24 mouse cellular contexts compared by ENCODE assay signal in genomic region chr5:24979968-24980345, GRCm38 (mm10).
A peak's percentile ranks its signal among the peaks of the same experiment; 100 is the strongest.
DNase-seq lines count a peak whose midpoint lies in the region; ATAC-seq and TF ChIP-seq lines count a peak whose summit lies in the region.
"Had no signal": no experiment of that assay in that cellular context is flagged by ENCODE, and none has a peak within 500 bp of the region (broad histone marks: within the 10 kb centered on the region; RNA-seq: fewer than 3 reads in every experiment).

No protein-coding gene starts in this region.

- H3K36me3 ChIP-seq in heart, embryonic 10.5 days = no peaks in the 10 kb centered on the region
- H3K36me3 ChIP-seq in heart, embryonic 16.5 days (ENCODE audit: control insufficient read depth, insufficient read depth) = no peaks in the 10 kb centered on the region
- H3K36me3 ChIP-seq in liver, embryonic 13.5 days = no peaks in the 10 kb centered on the region
- H3K36me3 ChIP-seq in liver, embryonic 11.5 days (ENCODE audit: control insufficient read depth, insufficient read depth, low read length) = no peaks in the 10 kb centered on the region
- no peaks in the 10 kb centered on the region for H3K36me3 ChIP-seq in small intestine, adult 2 months (ENCODE audit: control insufficient read depth, insufficient read depth, low read length)
- H3K36me3 ChIP-seq: embryonic facial prominence, embryonic 13.5 days; forebrain, embryonic 12.5 days; hindbrain, embryonic 15.5 days; limb, embryonic 13.5 days; midbrain, embryonic 13.5 days had no signal

- no peaks in the 10 kb centered on the region for H3K27me3 ChIP-seq in heart, embryonic 10.5 days (ENCODE audit: insufficient read depth, poor library complexity, severe bottlenecking)
- H3K27me3 ChIP-seq in heart, embryonic 16.5 days (ENCODE audit: control insufficient read depth, insufficient read depth, low read length) = no peaks in the 10 kb centered on the region
- peaks cover 14% of the 10 kb centered on the region for H3K27me3 ChIP-seq in liver, embryonic 13.5 days
- H3K27me3 ChIP-seq in liver, embryonic 11.5 days (replicated peaks; ENCODE audit: control insufficient read depth, insufficient read depth, low read length) = peaks cover 2% of the 10 kb centered on the region
- no peaks in the 10 kb centered on the region for H3K27me3 ChIP-seq in small intestine, adult 2 months (ENCODE audit: control insufficient read depth, insufficient read depth, low read length)
- H3K27me3 ChIP-seq: embryonic facial prominence, embryonic 13.5 days; forebrain, embryonic 12.5 days; hindbrain, embryonic 15.5 days; limb, embryonic 13.5 days; midbrain, embryonic 13.5 days had no signal

- H3K9me3 ChIP-seq in heart, embryonic 10.5 days = no peaks in the 10 kb centered on the region
- H3K9me3 ChIP-seq in heart, embryonic 16.5 days (replicated peaks; ENCODE audit: control insufficient read depth, low read length) = no peaks in the 10 kb centered on the region
- H3K9me3 ChIP-seq in liver, embryonic 13.5 days (replicated peaks) = no peaks in the 10 kb centered on the region
- H3K9me3 ChIP-seq in liver, embryonic 11.5 days (ENCODE audit: control insufficient read depth, low read length) = no peaks in the 10 kb centered on the region
- H3K9me3 ChIP-seq: embryonic facial prominence, embryonic 13.5 days; forebrain, embryonic 12.5 days; hindbrain, embryonic 15.5 days; limb, embryonic 13.5 days; midbrain, embryonic 13.5 days had no signal

- WGBS in heart, embryonic 10.5 days = 42% methylated on average over 10 of the region's 10 CpGs
- WGBS in heart, embryonic 16.5 days = 39% methylated on average over 10 of the region's 10 CpGs
- 38% methylated on average over 10 of the region's 10 CpGs for WGBS in liver, embryonic 13.5 days (ENCODE audit: insufficient replicate concordance)
- 51% methylated on average over 10 of the region's 10 CpGs for WGBS in liver, embryonic 11.5 days
- WGBS in small intestine, adult 2 months = 27% methylated on average over 10 of the region's 10 CpGs
- WGBS in lung, adult 2 months = 55% methylated on average over 10 of the region's 10 CpGs

- H3K4me1 ChIP-seq in heart, embryonic 10.5 days = peaks cover 99% of the 10 kb centered on the region
- H3K4me1 ChIP-seq in heart, embryonic 16.5 days (ENCODE audit: control insufficient read depth, insufficient read depth, low read length) = peaks cover 86% of the 10 kb centered on the region
- peaks cover 25% of the 10 kb centered on the region for H3K4me1 ChIP-seq in liver, embryonic 13.5 days (replicated peaks)
- peaks cover 40% of the 10 kb centered on the region for H3K4me1 ChIP-seq in liver, embryonic 11.5 days (replicated peaks; ENCODE audit: control insufficient read depth, insufficient read depth, low read length)
- peaks cover 55% of the 10 kb centered on the region for H3K4me1 ChIP-seq in small intestine, adult 2 months (ENCODE audit: control insufficient read depth, insufficient read depth, insufficient read length, low read length)
- peaks cover 2% of the 10 kb centered on the region; the same call in 1 of the 2 replicates for H3K4me1 ChIP-seq in lung, adult 2 months (ENCODE audit: control insufficient read depth, insufficient read depth, low read length)

- H3K4me3 ChIP-seq in heart, embryonic 10.5 days = no peak overlapping the region
- H3K4me3 ChIP-seq in heart, embryonic 16.5 days (ENCODE audit: low read length) = no peak overlapping the region
- no peak overlapping the region for H3K4me3 ChIP-seq in liver, embryonic 13.5 days (replicated peaks)
- no peak overlapping the region for H3K4me3 ChIP-seq in liver, embryonic 11.5 days (ENCODE audit: low read depth, low read length)
- no peak overlapping the region for H3K4me3 ChIP-seq in small intestine, adult 2 months (ENCODE audit: low read depth, low read length)
- H3K4me3 ChIP-seq in lung, adult 2 months (replicated peaks; ENCODE audit: extremely low read depth, low read depth, low read length) = no peak overlapping the region
- H3K4me3 ChIP-seq: embryonic facial prominence, embryonic 13.5 days; erythroblast, embryonic 14.5 days; forebrain, embryonic 12.5 days; hindbrain, embryonic 15.5 days; limb, embryonic 13.5 days; midbrain, embryonic 13.5 days had no signal

- ATAC-seq in heart, embryonic 16.5 days (replicated peaks; ENCODE audit: extremely low read depth, insufficient read depth, low FRiP score) = no peak
- 0 out of 2 replicates have a peak, but pooled peaks have one; percentile 33 for ATAC-seq in liver, embryonic 13.5 days (ENCODE audit: low read depth)
- no peak; the same call in 1 of the 2 replicates for ATAC-seq in liver, embryonic 11.5 days (replicated peaks; ENCODE audit: low FRiP score)
- ATAC-seq: midbrain, embryonic 13.5 days had no signal

- intact Hi-C loops in heart, postnatal 10 days (cut with DNase I) = loop anchor here (5.0 kb wide), 1 partner anchor 73 kb away; no protein-coding TSS in a partner anchor

- no peak overlapping the region for H3K4me2 ChIP-seq in heart, embryonic 16.5 days (ENCODE audit: low read depth, low read length)
- H3K4me2 ChIP-seq in liver, embryonic 13.5 days = no peak overlapping the region
- H3K4me2 ChIP-seq in liver, embryonic 11.5 days = no peak overlapping the region
- H3K4me2 ChIP-seq: embryonic facial prominence, embryonic 13.5 days; forebrain, embryonic 12.5 days; hindbrain, embryonic 15.5 days; limb, embryonic 13.5 days; midbrain, embryonic 13.5 days had no signal

- TF ChIP-seq POLR2A in small intestine, adult 2 months (IDR thresholded peaks at IDR 0.05; ENCODE audit: low read depth, low read length) = no peak
- no peak for TF ChIP-seq POLR2A in lung, adult 2 months (IDR thresholded peaks at IDR 0.05; ENCODE audit: borderline replicate concordance, extremely low read depth, low read depth, low read length)

- TF ChIP-seq CTCF in small intestine, adult 2 months (IDR thresholded peaks at IDR 0.05; ENCODE audit: extremely low read depth, insufficient read length, insufficient replicate concordance, low read depth, low read length) = no peak
- TF ChIP-seq CTCF in lung, adult 2 months (IDR thresholded peaks at IDR 0.05; ENCODE audit: insufficient read depth, low read length) = no peak

- H3K9ac ChIP-seq in heart, embryonic 16.5 days (ENCODE audit: low read length) = 0 out of 2 replicates have a peak overlapping the region, but pooled peaks have one; percentile 9
- no peak overlapping the region for H3K9ac ChIP-seq in liver, embryonic 13.5 days
- H3K9ac ChIP-seq in liver, embryonic 11.5 days (ENCODE audit: low read depth, low read length) = no peak overlapping the region
- H3K9ac ChIP-seq: embryonic facial prominence, embryonic 13.5 days; forebrain, embryonic 12.5 days; hindbrain, embryonic 15.5 days; limb, embryonic 13.5 days; midbrain, embryonic 13.5 days had no signal

- H3K27ac ChIP-seq in heart, embryonic 10.5 days = peak overlapping the region; percentile 87
- peak overlapping the region; percentile 98 for H3K27ac ChIP-seq in heart, embryonic 16.5 days (ENCODE audit: low read length)
- H3K27ac ChIP-seq in liver, embryonic 13.5 days = no peak overlapping the region
- no peak overlapping the region for H3K27ac ChIP-seq in liver, embryonic 11.5 days (ENCODE audit: low read depth, low read length)
- peak overlapping the region; percentile 94 for H3K27ac ChIP-seq in small intestine, adult 2 months (ENCODE audit: insufficient read depth, low read depth, low read length)
- H3K27ac ChIP-seq: embryonic facial prominence, embryonic 13.5 days; forebrain, embryonic 12.5 days; hindbrain, embryonic 15.5 days; limb, embryonic 13.5 days; midbrain, embryonic 13.5 days had no signal

- DNase-seq in heart, embryonic 10.5 days (ENCODE audit: low spot score) = no peak
- DNase-seq in heart, postnatal 10 days = no peak
- no peak for DNase-seq in heart, adult 18-20 months
- DNase-seq in liver, embryonic 13.5 days = no peak
- DNase-seq in liver, embryonic 11.5 days (ENCODE audit: low spot score) = no peak
- no peak for DNase-seq in lung, adult 2 months
- DNase-seq: adrenal gland, postnatal 10 days; cerebellum, adult 2 months; cerebellum, postnatal 36 days; embryo, embryonic 11 days; gastrocnemius, postnatal 36 days; kidney, adult 18-20 months; kidney, postnatal 25 days; layer of hippocampus, postnatal 36 days; lung, adult 18-20 months; lung, postnatal 14 days had no signal

Comparison
In these comparisons a context has a peak if more than half of its experiments do, and no peak if none do; other contexts are left out.
1. H3K27ac ChIP-seq: peak in heart, embryonic 10.5 days (single experiment), heart, embryonic 16.5 days (single experiment) and small intestine, adult 2 months (single experiment); none in liver, embryonic 13.5 days (single experiment) and liver, embryonic 11.5 days (single experiment).